Mouse (Mus musculus): ENCODE measurements around the gene Amd1. TPM values are rescaled to one million over a fixed set of nuclear protein-coding genes. Genes with fewer than 3 reads are reported as not detected.
A peak's percentile ranks its signal among the peaks of the same experiment; 100 is the strongest.
"Not testable (repeated sequence)": the region's sequence is repeated elsewhere in the genome, so short reads cannot be mapped to it uniquely, and the experiment has no call there.

Gene Amd1
- polyA plus RNA-seq, 1 experiment from 2014 or later = 78.8 TPM

- 0 out of 2 replicates have a peak, but pooled peaks cover 7% of the 10 kb centered on the region for H3K9me3 ChIP-seq (ENCODE audit: control insufficient read depth, low read length)
- WGBS = 70% methylated on average over 4 of the region's 4 CpGs
- no peaks in the 10 kb centered on the region for H3K27me3 ChIP-seq (ENCODE audit: control insufficient read depth, insufficient read depth, low read length)
- H3K9ac ChIP-seq (ENCODE audit: low read depth, low read length) = no peak overlapping the region
- no peak for ATAC-seq (ENCODE audit: low FRiP score, low TSS enrichment)
- H3K4me1 ChIP-seq (ENCODE audit: control insufficient read depth, insufficient read depth, low read length) = no peaks in the 10 kb centered on the region
- H3K4me2 ChIP-seq (replicated peaks; ENCODE audit: low read depth, low read length) = no peak overlapping the region
- no peak overlapping the region for H3K4me3 ChIP-seq (ENCODE audit: low read length)
- H3K36me3 ChIP-seq (ENCODE audit: control insufficient read depth, insufficient read depth, low read length) = no peaks in the 10 kb centered on the region
- H3K27ac ChIP-seq (ENCODE audit: low read depth, low read length) = no peak overlapping the region
Observed at GRCm38 (mm10) chr10:40307826-40308583, 6.0 kb upstream of the Amd1 start.

GRCm38 (mm10) chr10:40305989-40306388, 4.0 kb upstream of the Amd1 start:
- H3K27me3 ChIP-seq (ENCODE audit: control insufficient read depth, insufficient read depth, low read length) = no peaks in the 10 kb centered on the region
- WGBS = 100% methylated on average over 1 of the region's 1 CpGs
- no peak overlapping the region for H3K4me3 ChIP-seq (ENCODE audit: low read length)
- no peak overlapping the region for H3K4me2 ChIP-seq (replicated peaks; ENCODE audit: low read depth, low read length)
- no peak overlapping the region for H3K27ac ChIP-seq (ENCODE audit: low read depth, low read length)
- no peak for ATAC-seq (ENCODE audit: low FRiP score, low TSS enrichment)
- H3K9me3 ChIP-seq (ENCODE audit: control insufficient read depth, low read length) = 0 out of 2 replicates have a peak, but pooled peaks cover 7% of the 10 kb centered on the region
- H3K36me3 ChIP-seq (ENCODE audit: control insufficient read depth, insufficient read depth, low read length) = no peaks in the 10 kb centered on the region
- no peak overlapping the region for H3K9ac ChIP-seq (ENCODE audit: low read depth, low read length)
- H3K4me1 ChIP-seq (ENCODE audit: control insufficient read depth, insufficient read depth, low read length) = no peaks in the 10 kb centered on the region

GRCm38 (mm10) chr10:40301181-40302075, 558 bp downstream of the Amd1 start:
- peak overlapping the region; percentile 94 for H3K27ac ChIP-seq (ENCODE audit: low read depth, low read length)
- ATAC-seq (ENCODE audit: low FRiP score, low TSS enrichment) = peak; percentile 43
- H3K27me3 ChIP-seq (ENCODE audit: control insufficient read depth, insufficient read depth, low read length); H3K9me3 ChIP-seq (ENCODE audit: control insufficient read depth, low read length); H3K36me3 ChIP-seq (ENCODE audit: control insufficient read depth, insufficient read depth, low read length): not testable (repeated sequence)
- peaks cover 21% of the 10 kb centered on the region for H3K4me1 ChIP-seq (ENCODE audit: control insufficient read depth, insufficient read depth, low read length)
- peak overlapping the region; percentile 49 for H3K4me2 ChIP-seq (replicated peaks; ENCODE audit: low read depth, low read length)
- peak overlapping the region; percentile 95 for H3K4me3 ChIP-seq (ENCODE audit: low read length)
- H3K9ac ChIP-seq (ENCODE audit: low read depth, low read length) = peak overlapping the region; percentile 96
- WGBS = under 1% methylated on average over 75 of the region's 91 CpGs

DNA sequence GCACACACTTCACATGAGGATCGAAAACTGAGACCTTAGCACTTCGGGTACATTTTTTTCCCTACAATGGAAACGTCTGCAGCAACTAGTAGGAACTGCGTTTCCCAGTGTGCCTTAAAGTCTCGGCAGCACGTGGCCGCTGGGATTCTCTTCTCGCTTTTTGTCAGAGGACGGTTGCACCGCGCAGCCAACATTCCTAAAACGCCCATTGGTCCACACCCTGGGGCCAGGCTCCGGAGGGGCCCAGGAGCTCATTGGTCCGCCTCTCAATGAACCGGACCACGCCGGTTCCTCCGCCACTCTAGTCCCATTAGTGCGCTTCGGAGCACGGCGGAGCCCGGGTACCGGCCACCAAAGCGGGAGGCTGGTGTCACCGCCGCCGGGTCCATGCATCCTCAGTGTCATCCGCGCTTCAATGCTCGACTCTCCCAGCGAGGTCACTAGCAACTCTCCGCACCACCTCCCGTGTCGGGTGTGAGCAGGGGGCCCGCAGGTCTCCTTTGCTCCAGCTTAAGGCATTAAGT, 1.3 kb downstream of the Amd1 start:
- peak overlapping the region; percentile 49 for H3K4me2 ChIP-seq (replicated peaks; ENCODE audit: low read depth, low read length)
- H3K27ac ChIP-seq (ENCODE audit: low read depth, low read length) = peak overlapping the region; percentile 94
- H3K27me3 ChIP-seq (ENCODE audit: control insufficient read depth, insufficient read depth, low read length) = no peaks in the 10 kb centered on the region
- H3K9me3 ChIP-seq (ENCODE audit: control insufficient read depth, low read length) = no peaks in the 10 kb centered on the region
- peak overlapping the region; percentile 96 for H3K9ac ChIP-seq (ENCODE audit: low read depth, low read length)
- H3K36me3 ChIP-seq (ENCODE audit: control insufficient read depth, insufficient read depth, low read length) = no peaks in the 10 kb centered on the region
- peaks cover 21% of the 10 kb centered on the region for H3K4me1 ChIP-seq (ENCODE audit: control insufficient read depth, insufficient read depth, low read length)
- peak overlapping the region; percentile 95 for H3K4me3 ChIP-seq (ENCODE audit: low read length)
- ATAC-seq (ENCODE audit: low FRiP score, low TSS enrichment) = peak; percentile 88
- WGBS = under 1% methylated on average over 36 of the region's 36 CpGs

DNA sequence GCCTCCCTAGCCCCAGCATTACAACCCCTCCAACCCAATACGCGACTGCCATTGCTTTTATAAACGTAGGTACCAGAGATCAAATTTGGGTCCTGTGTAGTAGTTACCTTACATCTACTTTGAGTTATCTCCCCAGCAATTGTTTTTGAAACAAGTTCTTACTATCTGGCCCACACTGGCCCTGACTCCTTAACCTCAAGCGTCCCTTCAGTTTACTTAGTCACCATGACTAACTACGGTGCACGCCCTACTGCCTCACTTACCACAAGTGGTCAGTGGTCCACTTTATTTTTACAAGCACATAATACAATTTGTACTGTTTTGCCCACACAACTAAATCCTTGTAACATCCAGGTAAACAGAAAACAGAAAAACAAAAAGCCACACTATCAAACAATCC, 9.3 kb downstream of the Amd1 start:
- Histone ChIP-seq H3K4me3 (ENCODE audit: low read length) (no peak overlapping the region), H3K9ac (ENCODE audit: low read depth, low read length) (no peak overlapping the region), H3K9me3 (ENCODE audit: control insufficient read depth, low read length) (no peaks in the 10 kb centered on the region), H3K4me2 (replicated peaks; ENCODE audit: low read depth, low read length) (no peak overlapping the region), H3K27me3 (ENCODE audit: control insufficient read depth, insufficient read depth, low read length) (no peaks in the 10 kb centered on the region), H3K36me3 (ENCODE audit: control insufficient read depth, insufficient read depth, low read length) (peaks cover 36% of the 10 kb centered on the region), H3K4me1 (ENCODE audit: control insufficient read depth, insufficient read depth, low read length) (peaks cover under 1% of the 10 kb centered on the region; the same call in 1 of the 2 replicates), H3K27ac (ENCODE audit: low read depth, low read length) (no peak overlapping the region)
- no peak for ATAC-seq (ENCODE audit: low FRiP score, low TSS enrichment)
- WGBS = 85% methylated on average over 6 of the region's 6 CpGs

DNA sequence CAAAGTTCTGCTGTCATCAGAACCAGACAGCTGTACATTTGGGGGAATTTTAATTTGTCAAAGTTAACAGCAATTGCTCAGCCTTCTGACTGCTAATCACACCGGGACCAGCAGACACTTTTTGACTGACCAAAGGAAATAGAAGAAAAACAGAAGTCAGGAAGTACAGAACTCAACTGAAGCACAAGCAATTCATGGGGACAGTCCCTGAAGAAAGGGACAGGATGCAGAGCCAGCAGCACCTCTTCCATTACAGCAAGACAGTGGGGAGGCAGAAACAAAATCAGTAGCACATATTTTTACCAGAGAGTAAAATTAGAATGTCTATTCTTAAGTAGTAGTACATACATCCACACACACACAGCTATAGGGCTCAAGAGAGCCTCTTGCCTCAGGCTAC, 15.2 kb downstream of the Amd1 start:
- no peak for ATAC-seq (ENCODE audit: low FRiP score, low TSS enrichment)
- Histone ChIP-seq H3K27me3 (ENCODE audit: control insufficient read depth, insufficient read depth, low read length) (no peaks in the 10 kb centered on the region), H3K36me3 (ENCODE audit: control insufficient read depth, insufficient read depth, low read length) (peaks cover 36% of the 10 kb centered on the region), H3K9ac (ENCODE audit: low read depth, low read length) (no peak overlapping the region), H3K4me1 (ENCODE audit: control insufficient read depth, insufficient read depth, low read length) (no peaks in the 10 kb centered on the region), H3K4me2 (replicated peaks; ENCODE audit: low read depth, low read length) (no peak overlapping the region), H3K4me3 (ENCODE audit: low read length) (no peak overlapping the region), H3K9me3 (ENCODE audit: control insufficient read depth, low read length) (no peaks in the 10 kb centered on the region), H3K27ac (ENCODE audit: low read depth, low read length) (no peak overlapping the region)
- 91% methylated on average over 1 of the region's 1 CpGs for WGBS

DNA sequence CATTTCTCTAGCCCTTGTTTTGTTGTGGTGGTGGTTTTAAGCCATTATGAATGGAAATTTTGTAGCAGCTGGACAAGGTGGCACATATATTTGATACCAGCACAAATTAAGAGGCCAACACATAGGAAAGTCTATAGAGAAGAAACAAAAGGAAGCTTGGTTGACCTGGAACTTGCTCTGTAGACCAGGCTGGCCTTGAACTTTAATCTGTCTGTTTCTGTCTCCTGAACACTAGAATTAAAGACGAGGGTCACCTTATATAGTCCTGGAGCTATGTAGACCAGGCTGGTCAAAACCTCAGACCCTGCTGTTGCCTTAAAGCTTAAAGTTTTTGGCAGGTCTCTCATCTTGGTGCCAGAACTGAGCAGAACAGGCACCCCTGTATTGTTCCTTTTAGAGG, 16.4 kb downstream of the Amd1 start:
- Histone ChIP-seq H3K9me3 (ENCODE audit: control insufficient read depth, low read length) (no peaks in the 10 kb centered on the region), H3K9ac (ENCODE audit: low read depth, low read length) (no peak overlapping the region), H3K27ac (ENCODE audit: low read depth, low read length) (no peak overlapping the region), H3K4me3 (ENCODE audit: low read length) (no peak overlapping the region), H3K4me1 (ENCODE audit: control insufficient read depth, insufficient read depth, low read length) (no peaks in the 10 kb centered on the region), H3K36me3 (ENCODE audit: control insufficient read depth, insufficient read depth, low read length) (peaks cover 24% of the 10 kb centered on the region), H3K27me3 (ENCODE audit: control insufficient read depth, insufficient read depth, low read length) (no peaks in the 10 kb centered on the region), H3K4me2 (replicated peaks; ENCODE audit: low read depth, low read length) (no peak overlapping the region)
- 85% methylated on average over 1 of the region's 1 CpGs for WGBS
- ATAC-seq (ENCODE audit: low FRiP score, low TSS enrichment) = no peak

DNA sequence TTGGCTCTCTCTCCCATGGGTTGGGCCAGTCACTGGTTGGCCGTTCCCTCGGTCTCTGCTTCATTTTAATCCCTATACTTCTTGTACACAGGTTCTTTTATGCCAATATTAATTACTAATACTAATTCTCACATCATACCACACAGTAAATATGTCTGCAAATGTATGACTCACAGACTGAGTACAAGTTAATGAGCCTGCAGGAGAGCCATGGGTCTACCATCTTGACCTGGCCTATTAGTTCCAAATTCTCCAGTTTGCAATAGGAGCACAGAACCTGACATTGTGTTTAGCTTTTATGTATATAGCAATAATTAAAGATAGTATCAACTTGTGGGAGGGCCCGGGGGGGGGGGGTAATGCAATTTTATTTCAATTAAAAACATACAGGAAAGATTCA, 17.0 kb downstream of the Amd1 start:
- ATAC-seq (ENCODE audit: low FRiP score, low TSS enrichment) = no peak
- peaks cover 21% of the 10 kb centered on the region; the same call in 1 of the 2 replicates for H3K36me3 ChIP-seq (ENCODE audit: control insufficient read depth, insufficient read depth, low read length)
- no peaks in the 10 kb centered on the region for H3K9me3 ChIP-seq (ENCODE audit: control insufficient read depth, low read length)
- H3K9ac ChIP-seq (ENCODE audit: low read depth, low read length) = no peak overlapping the region
- H3K4me3 ChIP-seq (ENCODE audit: low read length) = no peak overlapping the region
- no peak overlapping the region for H3K4me2 ChIP-seq (replicated peaks; ENCODE audit: low read depth, low read length)
- H3K27me3 ChIP-seq (ENCODE audit: control insufficient read depth, insufficient read depth, low read length) = no peaks in the 10 kb centered on the region
- H3K4me1 ChIP-seq (ENCODE audit: control insufficient read depth, insufficient read depth, low read length) = no peaks in the 10 kb centered on the region
- 85% methylated on average over 3 of the region's 3 CpGs for WGBS
- H3K27ac ChIP-seq (ENCODE audit: low read depth, low read length) = no peak overlapping the region

All from kidney, embryonic 14.5 days (tissue).